Mouse (Mus musculus): ENCODE results near the gene Abcc9. TPM values are rescaled to one million over a fixed set of nuclear protein-coding genes. Genes with fewer than 3 reads are reported as not detected.

The Abcc9 gene
- not detected for total RNA-seq (2023)

GRCm38 (mm10) chr6:142701652-142702637 lies at the start of gene Abcc9:
Gene Abcc9, minus strand, starts transcription at chr6:142702315.

GRCm38 (mm10) chr6:142571055-142571618 lies 131.0 kb downstream of the Abcc9 start, which contains the start of gene Kcnj8:
Gene Kcnj8, minus strand, starts transcription at chr6:142571614.

Other genes starting within 250 kb of the Abcc9 start
- not detected for gene Gys2, start 229.2 kb downstream of the Abcc9 start, total RNA-seq (2023)
- gene Ldhb, start 194.4 kb downstream of the Abcc9 start, total RNA-seq (2023): 10 to 100 TPM; 38.4 to 43.9 TPM
- gene Kcnj8, start 130.7 kb downstream of the Abcc9 start, total RNA-seq (2023): not detected
- 10 to 100 TPM; 47.3 to 52.5 TPM for gene Cmas, start 54.4 kb upstream of the Abcc9 start, total RNA-seq (2023)
- not detected for gene Sult6b2, start 102.2 kb upstream of the Abcc9 start, total RNA-seq (2023)